Mouse (Mus musculus) embryonic facial prominence, embryonic 15.5 days (tissue): ENCODE results near the gene Abcb11. TPM values are rescaled to one million over a fixed set of nuclear protein-coding genes. Genes with fewer than 3 reads are reported as not detected.

Experiments used
- ATAC-seq: fragments of 200-750 bp; cut with Nextera tagmentation; 2 replicates; pipeline ENCODE4 v1.8.0; 2017; ENCODE audit warnings: low read depth, moderate TSS enrichment; ENCODE audit not compliant: insufficient number of reproducible peaks, low FRiP score, low TSS enrichment
- H3K27ac ChIP-seq: fragments of 300-500 bp; sonication (generic); replicated peaks from 2 replicates; pipeline ENCODE4 v1.5.1; 2015; ENCODE audit warnings: mild to moderate bottlenecking, inconsistent platforms
- H3K27me3 ChIP-seq: fragments of 300-500 bp; sonication (generic); 2 replicates; pipeline ENCODE4 v1.6.1; 2015; ENCODE audit warnings: inconsistent platforms
- H3K36me3 ChIP-seq: fragments of 300-500 bp; sonication (generic); 2 replicates; pipeline ENCODE4 v1.6.1; 2015; ENCODE audit warnings: mild to moderate bottlenecking, inconsistent platforms
- H3K4me1 ChIP-seq: fragments of 300-500 bp; sonication (generic); 2 replicates; pipeline ENCODE4 v1.6.1; 2015; ENCODE audit warnings: inconsistent platforms
- H3K4me2 ChIP-seq: fragments of 300-500 bp; sonication (generic); replicated peaks from 2 replicates; pipeline ENCODE4 v1.6.1; 2015; ENCODE audit warnings: mild to moderate bottlenecking, inconsistent platforms
- H3K4me3 ChIP-seq: fragments of 300-500 bp; sonication (generic); replicated peaks from 2 replicates; pipeline ENCODE4 v1.5.1; 2015; ENCODE audit warnings: mild to moderate bottlenecking, inconsistent platforms
- H3K9ac ChIP-seq: fragments of 300-500 bp; sonication (generic); 2 replicates; pipeline ENCODE4 v1.6.1; 2015; ENCODE audit warnings: inconsistent platforms
- H3K9me3 ChIP-seq: fragments of 300-500 bp; sonication (generic); replicated peaks from 2 replicates; pipeline ENCODE4 v1.6.1; 2016; ENCODE audit warnings: inconsistent platforms
- WGBS: fragments of 180-500 bp; shearing (Covaris S2); methylation state at CpG from one replicate; pipeline ENCODE4 v1.1.7; 2015; 5-methylcytosine and 5-hydroxymethylcytosine counted together
- polyA plus RNA-seq: library from polyadenylated mRNA; unstranded; fragments of >200 nt; fragmentation: Nextera tagmentation; extraction: Ambion mirVana; gene quantifications from 2 replicates; pipeline ENCODE4 v1.2.1, GENCODE M21; 2015

Gene Abcb11
- polyA plus RNA-seq, 1 experiment from 2014 or later: 0.03 TPM

DNA sequence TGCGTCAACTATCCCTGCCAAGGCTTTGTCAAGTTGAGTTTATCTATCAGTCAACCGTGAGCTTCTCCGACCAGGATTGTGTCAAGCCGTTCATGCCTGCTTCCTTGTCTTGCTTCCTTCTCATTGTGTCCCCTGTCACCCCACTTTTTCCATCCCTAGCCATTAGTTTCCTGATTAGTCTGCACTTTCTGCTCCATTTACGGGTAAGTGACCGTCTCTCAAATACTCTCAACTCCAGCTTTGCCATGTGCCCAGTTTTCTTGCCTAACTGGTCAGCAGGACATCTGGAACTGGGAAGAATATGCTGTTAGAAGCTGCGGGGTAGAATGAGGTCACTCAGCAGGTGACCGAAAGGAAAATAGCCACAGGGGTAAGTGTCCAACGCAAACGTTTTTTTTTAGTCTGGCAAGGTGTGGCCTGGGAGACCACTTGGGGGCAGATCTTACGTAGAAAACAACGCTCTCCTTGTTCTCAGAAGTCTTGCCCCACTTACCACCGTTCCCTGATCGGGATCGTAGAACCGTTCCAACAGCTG is 94.1 kb downstream of the Abcb11 start:
- H3K36me3 ChIP-seq: no peaks in the 10 kb centered on the region
- no peak overlapping the region for H3K9ac ChIP-seq
- H3K9me3 ChIP-seq: no peaks in the 10 kb centered on the region
- no peak overlapping the region for H3K4me3 ChIP-seq
- ATAC-seq: no peak
- WGBS: 38% methylated on average over 16 of the region's 16 CpGs
- H3K27me3 ChIP-seq: no peaks in the 10 kb centered on the region
- no peak overlapping the region for H3K27ac ChIP-seq
- H3K4me2 ChIP-seq: no peak overlapping the region
- no peaks in the 10 kb centered on the region for H3K4me1 ChIP-seq

GRCm38 (mm10) chr2:69247081-69247480 is 95.3 kb downstream of the Abcb11 start:
- Histone ChIP-seq H3K4me1 (no peaks in the 10 kb centered on the region), H3K4me3 (no peak overlapping the region), H3K9me3 (no peaks in the 10 kb centered on the region), H3K27ac (no peak overlapping the region), H3K9ac (no peak overlapping the region), H3K27me3 (no peaks in the 10 kb centered on the region), H3K4me2 (no peak overlapping the region), H3K36me3 (no peaks in the 10 kb centered on the region)
- no peak for ATAC-seq
- 91% methylated on average over 1 of the region's 1 CpGs for WGBS

DNA sequence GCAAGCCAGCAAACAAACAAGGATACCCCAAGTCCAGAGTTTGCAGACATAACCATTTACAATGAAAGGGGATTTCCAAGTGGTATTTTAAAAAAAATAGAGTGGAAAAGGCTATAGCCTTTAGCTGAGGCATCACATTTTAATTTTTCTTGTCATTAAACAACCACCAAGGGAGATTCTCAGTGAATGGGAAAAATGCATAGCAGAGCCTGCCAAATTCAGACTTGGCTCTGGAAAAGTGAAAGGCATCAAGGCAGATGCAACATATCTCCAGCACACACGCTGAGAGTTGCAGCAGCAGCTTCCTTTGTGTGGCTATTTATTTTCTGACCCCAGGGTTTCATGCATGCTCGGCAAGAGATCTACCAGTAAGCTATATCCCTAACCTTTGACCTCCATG is 97.5 kb downstream of the Abcb11 start:
- H3K9me3 ChIP-seq: no peaks in the 10 kb centered on the region
- H3K4me3 ChIP-seq: no peak overlapping the region
- no peak overlapping the region for H3K27ac ChIP-seq
- WGBS: 28% methylated on average over 2 of the region's 2 CpGs
- H3K4me1 ChIP-seq: no peaks in the 10 kb centered on the region
- H3K9ac ChIP-seq: no peak overlapping the region
- no peak overlapping the region for H3K4me2 ChIP-seq
- no peak for ATAC-seq
- no peaks in the 10 kb centered on the region for H3K36me3 ChIP-seq
- no peaks in the 10 kb centered on the region for H3K27me3 ChIP-seq

DNA sequence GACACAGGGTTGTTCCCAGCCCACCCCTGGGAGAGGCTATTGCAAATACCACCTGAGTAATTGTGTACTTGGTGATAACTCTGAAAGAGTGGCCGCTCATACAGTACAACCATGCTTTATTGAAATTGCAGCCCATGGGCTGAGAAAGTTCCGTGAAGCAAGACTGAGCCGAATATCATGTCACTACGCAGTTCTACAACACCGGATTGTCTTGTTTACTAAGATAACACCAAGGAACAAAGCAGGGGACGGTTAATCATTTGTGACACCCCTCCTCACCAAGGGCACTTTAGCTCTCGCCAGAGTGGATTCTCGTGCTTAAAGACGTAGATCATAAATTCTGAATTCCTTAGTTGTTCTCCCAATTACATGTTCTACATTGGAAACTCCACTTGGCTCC is 103.1 kb downstream of the Abcb11 start:
- Histone ChIP-seq H3K27ac (no peak overlapping the region), H3K36me3 (no peaks in the 10 kb centered on the region), H3K4me3 (no peak overlapping the region), H3K9ac (no peak overlapping the region), H3K4me1 (no peaks in the 10 kb centered on the region), H3K9me3 (no peaks in the 10 kb centered on the region), H3K4me2 (no peak overlapping the region), H3K27me3 (no peaks in the 10 kb centered on the region)
- WGBS: 89% methylated on average over 9 of the region's 9 CpGs
- no peak for ATAC-seq

DNA sequence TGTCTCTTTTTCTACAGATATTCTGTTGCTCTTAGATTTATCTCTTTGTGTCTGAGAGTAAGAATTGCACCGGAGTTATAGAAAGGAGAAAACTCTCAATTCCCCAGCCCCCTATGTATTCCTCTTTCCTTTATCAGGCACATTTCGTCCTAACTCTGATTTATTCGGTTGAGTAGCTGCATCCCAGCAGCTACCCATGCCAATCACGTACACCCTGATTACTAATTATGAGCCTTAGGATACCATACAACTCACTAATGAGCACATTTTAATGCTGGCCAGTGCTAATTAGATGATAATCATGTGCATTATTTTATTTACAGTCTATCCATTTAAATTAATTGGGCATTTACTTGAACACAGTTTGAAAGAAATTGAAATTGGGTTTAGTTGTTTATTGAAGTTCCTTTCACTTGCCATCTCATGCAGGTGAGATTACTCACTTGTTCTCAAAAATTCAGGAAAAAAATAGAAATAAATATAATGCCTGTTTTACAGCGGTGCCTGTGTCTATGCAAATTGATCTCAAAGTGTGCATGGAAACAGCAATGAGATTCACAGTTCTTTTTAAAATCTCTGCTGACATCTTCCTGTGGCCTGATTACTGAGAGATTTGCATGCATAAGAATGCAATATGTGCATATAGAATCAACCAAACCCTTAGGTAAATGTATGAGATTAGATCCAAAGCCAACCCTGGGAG is 107.3 kb downstream of the Abcb11 start:
- Histone ChIP-seq H3K36me3 (no peaks in the 10 kb centered on the region), H3K9me3 (no peaks in the 10 kb centered on the region), H3K27me3 (no peaks in the 10 kb centered on the region), H3K27ac (no peak overlapping the region), H3K4me2 (no peak overlapping the region), H3K9ac (no peak overlapping the region), H3K4me1 (no peaks in the 10 kb centered on the region), H3K4me3 (no peak overlapping the region)
- WGBS: 86% methylated on average over 5 of the region's 5 CpGs
- ATAC-seq: no peak

GRCm38 (mm10) chr2:69232101-69232500 is 110.3 kb downstream of the Abcb11 start:
- Histone ChIP-seq H3K27ac (no peak overlapping the region), H3K4me1 (no peaks in the 10 kb centered on the region)
- ATAC-seq: no peak

DNA sequence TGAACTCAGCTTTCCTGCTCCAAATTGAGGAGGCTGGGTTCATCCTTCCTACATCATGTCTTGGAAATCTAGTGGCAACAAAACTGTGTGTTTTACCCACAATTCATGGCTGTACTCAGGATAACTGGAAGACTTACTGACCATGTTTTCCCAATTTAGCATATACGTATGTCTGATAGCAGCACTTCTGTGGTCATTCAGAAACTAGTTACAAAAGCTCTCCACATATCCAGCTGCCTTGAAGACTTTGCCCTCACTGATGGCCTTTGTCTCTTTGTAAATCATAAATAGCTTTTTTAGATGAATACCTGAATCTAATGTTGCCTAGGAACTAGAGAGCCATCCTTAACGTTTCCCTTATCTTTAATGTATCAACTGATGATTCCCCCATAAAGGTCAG is 112.3 kb downstream of the Abcb11 start:
- H3K27me3 ChIP-seq: no peaks in the 10 kb centered on the region
- H3K36me3 ChIP-seq: no peaks in the 10 kb centered on the region
- H3K4me2 ChIP-seq: no peak overlapping the region
- H3K9me3 ChIP-seq: no peaks in the 10 kb centered on the region
- ATAC-seq: no peak
- no peak overlapping the region for H3K27ac ChIP-seq
- H3K4me3 ChIP-seq: no peak overlapping the region
- WGBS: 83% methylated on average over 2 of the region's 2 CpGs
- no peak overlapping the region for H3K9ac ChIP-seq
- H3K4me1 ChIP-seq: no peaks in the 10 kb centered on the region

More at GRCm38 (mm10) chr2:69232101-69232500, 110.3 kb downstream of the Abcb11 start:
- no peaks in the 10 kb centered on the region for H3K36me3 ChIP-seq
- no peaks in the 10 kb centered on the region for H3K27me3 ChIP-seq
- H3K4me2 ChIP-seq: no peak overlapping the region
- H3K4me3 ChIP-seq: no peak overlapping the region
- H3K9me3 ChIP-seq: no peaks in the 10 kb centered on the region
- no peak overlapping the region for H3K9ac ChIP-seq

GRCm38 (mm10) chr2:69228635-69229034 is 113.8 kb downstream of the Abcb11 start:
- Histone ChIP-seq H3K4me1 (no peaks in the 10 kb centered on the region), H3K9ac (no peak overlapping the region), H3K4me2 (no peak overlapping the region), H3K27me3 (no peaks in the 10 kb centered on the region), H3K9me3 (no peaks in the 10 kb centered on the region), H3K36me3 (no peaks in the 10 kb centered on the region), H3K4me3 (no peak overlapping the region), H3K27ac (no peak overlapping the region)
- no peak for ATAC-seq
- WGBS: 58% methylated on average over 6 of the region's 6 CpGs

- ATAC-seq: no peak
- Histone ChIP-seq H3K9ac (no peak overlapping the region), H3K9me3 (no peaks in the 10 kb centered on the region), H3K4me1 (no peaks in the 10 kb centered on the region), H3K4me3 (no peak overlapping the region), H3K4me2 (no peak overlapping the region), H3K27me3 (no peaks in the 10 kb centered on the region), H3K27ac (no peak overlapping the region), H3K36me3 (no peaks in the 10 kb centered on the region)
- 92% methylated on average over 9 of the region's 9 CpGs for whole genome bisulfite sequencing
These were observed 115.5 kb downstream of the Abcb11 start for GRCm38 (mm10) chr2:69226876-69227275.

GRCm38 (mm10) chr2:69224724-69225123 is 117.7 kb downstream of the Abcb11 start:
- no peak overlapping the region for H3K4me3 ChIP-seq
- H3K4me2 ChIP-seq: no peak overlapping the region
- no peak for ATAC-seq
- no peaks in the 10 kb centered on the region for H3K36me3 ChIP-seq
- H3K9me3 ChIP-seq: no peaks in the 10 kb centered on the region
- H3K4me1 ChIP-seq: no peaks in the 10 kb centered on the region
- H3K27ac ChIP-seq: no peak overlapping the region
- H3K9ac ChIP-seq: no peak overlapping the region
- 54% methylated on average over 2 of the region's 2 CpGs for WGBS
- H3K27me3 ChIP-seq: no peaks in the 10 kb centered on the region

DNA sequence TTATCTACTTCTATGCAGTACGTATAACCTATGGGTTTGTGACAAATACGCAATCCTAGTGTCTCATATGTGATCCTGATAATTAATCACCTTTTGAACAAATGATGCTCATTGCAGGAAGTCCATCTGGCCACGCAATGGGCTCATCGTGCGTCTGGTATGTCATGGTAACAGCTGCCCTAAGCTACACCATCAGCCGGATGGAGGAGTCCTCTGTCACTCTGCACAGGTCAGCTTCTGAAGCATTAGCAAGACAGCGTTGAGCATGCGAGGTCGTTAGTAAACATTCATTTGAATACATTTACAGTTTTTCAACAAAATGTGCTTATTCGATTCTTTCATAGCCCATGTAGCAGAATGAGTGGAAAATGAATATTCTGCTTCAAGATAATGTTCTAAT is 119.6 kb downstream of the Abcb11 start:
- Histone ChIP-seq H3K27ac (no peak overlapping the region), H3K4me3 (no peak overlapping the region), H3K9ac (no peak overlapping the region), H3K4me2 (no peak overlapping the region), H3K4me1 (no peaks in the 10 kb centered on the region), H3K27me3 (no peaks in the 10 kb centered on the region), H3K36me3 (no peaks in the 10 kb centered on the region), H3K9me3 (no peaks in the 10 kb centered on the region)
- 84% methylated on average over 10 of the region's 10 CpGs for WGBS
- ATAC-seq: no peak

- no peak overlapping the region for H3K9ac ChIP-seq
- no peak overlapping the region for H3K4me2 ChIP-seq
- H3K4me1 ChIP-seq: no peaks in the 10 kb centered on the region
- no peak overlapping the region for H3K4me3 ChIP-seq
- no peak overlapping the region for H3K27ac ChIP-seq
- H3K9me3 ChIP-seq: no peaks in the 10 kb centered on the region
- WGBS: 54% methylated on average over 5 of the region's 5 CpGs
- no peak for ATAC-seq
- H3K27me3 ChIP-seq: no peaks in the 10 kb centered on the region
- H3K36me3 ChIP-seq: no peaks in the 10 kb centered on the region
These were observed 120.5 kb downstream of the Abcb11 start for GRCm38 (mm10) chr2:69221868-69222416.
